Comparison of ENCODE assay signal across 8 mouse cellular contexts in the genomic region with DNA sequence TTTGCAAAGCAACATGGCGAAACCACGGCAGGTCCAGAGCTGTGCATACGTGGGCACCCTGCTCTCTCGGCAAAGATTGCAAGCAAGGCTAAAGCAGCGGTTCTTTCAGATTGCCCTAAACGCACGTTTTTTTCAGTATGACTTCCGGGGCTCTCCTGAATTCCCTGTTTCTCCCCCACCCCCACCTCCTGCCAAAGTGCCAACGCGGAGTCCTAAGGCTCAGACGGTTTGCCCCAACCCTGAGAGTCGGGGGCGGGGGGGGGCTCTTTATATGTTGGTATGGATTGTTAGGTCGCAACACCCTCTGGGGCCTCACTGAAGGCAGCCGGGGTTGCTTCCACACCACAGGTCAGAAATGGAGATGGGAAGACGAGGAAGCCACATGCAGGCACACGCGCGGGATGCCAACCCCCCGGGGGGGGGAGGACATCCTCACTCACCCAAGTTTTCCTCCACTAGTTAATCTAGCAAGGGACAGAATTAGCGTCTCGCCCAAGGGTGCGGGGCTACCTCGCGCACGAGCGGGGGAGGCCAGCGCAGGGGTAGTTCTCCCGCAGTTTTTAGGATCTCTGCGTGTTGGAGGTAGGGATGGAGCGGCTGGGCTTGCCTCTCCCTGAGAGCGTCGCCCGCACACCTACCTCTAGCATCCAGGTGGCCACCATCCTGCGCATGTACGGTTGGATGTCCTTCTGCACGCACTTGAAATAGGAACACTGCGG. TPM values are rescaled to one million over a fixed set of nuclear protein-coding genes. Genes with fewer than 3 reads are reported as not detected.
DNase-seq lines count a peak whose midpoint lies in the region; ATAC-seq and TF ChIP-seq lines count a peak whose summit lies in the region.

No protein-coding gene starts in this region.

- H3K27ac ChIP-seq in CH12.LX (ENCODE audit: insufficient read depth, low read depth): peak overlapping the region; percentile 81
- H3K27ac ChIP-seq in embryonic facial prominence, embryonic 11.5 days (replicated peaks; ENCODE audit: low read depth, low read length): peak overlapping the region; percentile 92
- H3K27ac ChIP-seq in liver, embryonic 12.5 days: peak overlapping the region; percentile 12; the same call in 1 of the 2 replicates
- no peak overlapping the region for H3K27ac ChIP-seq in neural tube, embryonic 13.5 days (replicated peaks)

- H3K27me3 ChIP-seq in CH12.LX (replicated peaks): peaks cover 16% of the 10 kb centered on the region
- no peaks in the 10 kb centered on the region for H3K27me3 ChIP-seq in embryonic facial prominence, embryonic 11.5 days (ENCODE audit: control insufficient read depth, insufficient read depth, low read length)
- H3K27me3 ChIP-seq in liver, embryonic 12.5 days (replicated peaks): peaks cover 80% of the 10 kb centered on the region
- peaks cover 58% of the 10 kb centered on the region for H3K27me3 ChIP-seq in neural tube, embryonic 13.5 days

- under 1% methylated on average over 38 of the region's 38 CpGs for WGBS in embryonic facial prominence, embryonic 11.5 days
- WGBS in liver, embryonic 12.5 days (ENCODE audit: insufficient replicate concordance): 3% methylated on average over 38 of the region's 38 CpGs
- WGBS in neural tube, embryonic 13.5 days: under 1% methylated on average over 38 of the region's 38 CpGs

- H3K4me1 ChIP-seq in CH12.LX (ENCODE audit: control insufficient read depth in 1 of 2, insufficient read depth in 2 of 2): peaks cover 5 to 59% of the 10 kb centered on the region in 2 experiments
- peaks cover 16% of the 10 kb centered on the region for H3K4me1 ChIP-seq in embryonic facial prominence, embryonic 11.5 days (ENCODE audit: control insufficient read depth, insufficient read depth, low read length)
- peaks cover 80% of the 10 kb centered on the region for H3K4me1 ChIP-seq in liver, embryonic 12.5 days
- H3K4me1 ChIP-seq in neural tube, embryonic 13.5 days (replicated peaks): peaks cover 74% of the 10 kb centered on the region

- no peak for TF ChIP-seq RAD21 in CH12.LX (IDR thresholded peaks at IDR 0.05; ENCODE audit: low read depth, low read length)

- in situ Hi-C loops in CH12.LX (cut with MboI; ENCODE audit: low pct_ligation_motif_present, low pct_unique_long_range_greater_than_20kb, low sequenced_read_pairs): loop anchor here (5.0 to 10.0 kb wide), 3 partner anchors 92 to 305 kb away; no protein-coding TSS in a partner anchor

- peak overlapping the region; percentile 92 for H3K9ac ChIP-seq in CH12.LX (ENCODE audit: insufficient read depth, low read depth)
- peak overlapping the region; percentile 96 for H3K9ac ChIP-seq in embryonic facial prominence, embryonic 11.5 days (replicated peaks; ENCODE audit: low read length)
- peak overlapping the region; percentile 67 for H3K9ac ChIP-seq in liver, embryonic 12.5 days
- H3K9ac ChIP-seq in neural tube, embryonic 13.5 days: peak overlapping the region; percentile 75

- no peak for TF ChIP-seq EP300 in CH12.LX (IDR thresholded peaks at IDR 0.05; ENCODE audit: low read length)

- dilution Hi-C loops in CH12.LX (cut with MboI; ENCODE audit: extremely low pct_ligation_motif_present, extremely low pct_unique_long_range_greater_than_20kb, low sequenced_read_pairs): no loop called here

- TF ChIP-seq POLR2A in CH12.LX (IDR thresholded peaks at IDR 0.05; ENCODE audit: low read depth, low read length): no peak; the same call in 1 of the 2 replicates

- no peak for TF ChIP-seq CTCF in CH12.LX (conservative IDR thresholded peaks at IDR 0.05 in 1 of 2, IDR thresholded peaks at IDR 0.05 in 1 of 2; ENCODE audit: low read depth in 2 of 2, low read length in 2 of 2)

- DNase-seq in frontal cortex, postnatal 10 days (ENCODE audit: low spot score in 2 of 2): no peak
- peak; percentile 34 for DNase-seq in CH12.LX (ENCODE audit: extremely low read depth)
- peak; percentile 55 for DNase-seq in embryonic facial prominence, embryonic 11.5 days (ENCODE audit: low spot score)
- DNase-seq in heart, postnatal 4 days: peak; percentile 41
- DNase-seq in gastrocnemius, adult 18-20 months (ENCODE audit: low spot score): no peak

- peaks cover 22 to 34% of the 10 kb centered on the region in 2 experiments for H3K36me3 ChIP-seq in CH12.LX (replicated peaks in 1 of 2; ENCODE audit: control insufficient read depth in 1 of 2, insufficient read depth in 1 of 2, low read length in 1 of 2)
- H3K36me3 ChIP-seq in embryonic facial prominence, embryonic 11.5 days (replicated peaks; ENCODE audit: control insufficient read depth, insufficient read depth, low read depth, low read length): no peaks in the 10 kb centered on the region
- H3K36me3 ChIP-seq in liver, embryonic 12.5 days: peaks cover 12% of the 10 kb centered on the region; the same call in 1 of the 2 replicates
- H3K36me3 ChIP-seq in neural tube, embryonic 13.5 days: no peaks in the 10 kb centered on the region

- no peaks in the 10 kb centered on the region for H3K9me3 ChIP-seq in CH12.LX (replicated peaks; ENCODE audit: low read length)
- H3K9me3 ChIP-seq in embryonic facial prominence, embryonic 11.5 days (replicated peaks; ENCODE audit: control insufficient read depth, low read length): no peaks in the 10 kb centered on the region
- H3K9me3 ChIP-seq in liver, embryonic 12.5 days (replicated peaks): no peaks in the 10 kb centered on the region
- no peaks in the 10 kb centered on the region for H3K9me3 ChIP-seq in neural tube, embryonic 13.5 days

- H3K79me2 ChIP-seq in CH12.LX (replicated peaks; ENCODE audit: control insufficient read depth, extremely low read depth, insufficient read depth, poor library complexity, severe bottlenecking): peaks cover 29% of the 10 kb centered on the region

- peak overlapping the region; percentile 22; the same call in 1 of the 2 replicates for H3K4me2 ChIP-seq in CH12.LX (ENCODE audit: insufficient read depth, low read depth, poor library complexity, severe bottlenecking)
- peak overlapping the region; percentile 84 for H3K4me2 ChIP-seq in embryonic facial prominence, embryonic 11.5 days (ENCODE audit: low read depth, low read length)
- H3K4me2 ChIP-seq in liver, embryonic 12.5 days: peak overlapping the region; percentile 85
- H3K4me2 ChIP-seq in neural tube, embryonic 13.5 days: peak overlapping the region; percentile 85

- peak; percentile 26 for ATAC-seq in frontal cortex, adult (ENCODE audit: low TSS enrichment)
- no peak for ATAC-seq in embryonic facial prominence, embryonic 11.5 days (replicated peaks; ENCODE audit: insufficient number of reproducible peaks, low FRiP score, low TSS enrichment, low read depth)
- ATAC-seq in liver, embryonic 12.5 days: no peak
- no peak for ATAC-seq in neural tube, embryonic 13.5 days (ENCODE audit: low read depth)

- H3K4me3 ChIP-seq in CH12.LX (replicated peaks in 1 of 3; ENCODE audit: low read depth in 2 of 3, low read length in 2 of 3, poor library complexity in 1 of 3): peak overlapping the region; percentile 77 to 99 (median 92)
- H3K4me3 ChIP-seq in embryonic facial prominence, embryonic 11.5 days (ENCODE audit: low read depth, low read length): peak overlapping the region; percentile 79
- H3K4me3 ChIP-seq in liver, embryonic 12.5 days: peak overlapping the region; percentile 67
- peak overlapping the region; percentile 52 for H3K4me3 ChIP-seq in neural tube, embryonic 13.5 days

TF ChIP-seq in CH12.LX, 34 proteins besides CTCF, POLR2A, EP300 and RAD21:
- TF ChIP-seq GABPA (IDR thresholded peaks at IDR 0.05; ENCODE audit: insufficient replicate concordance, low read depth, low read length) (no peak), BHLHE40 (IDR thresholded peaks at IDR 0.05; ENCODE audit: low read depth, low read length) (peak; percentile 66), IRF4 (IDR thresholded peaks at IDR 0.05; ENCODE audit: low read depth, low read length) (peak; percentile 13; the same call in 1 of the 2 replicates), NRF1 (IDR thresholded peaks at IDR 0.05; ENCODE audit: low read depth, low read length) (peak; percentile 56; the same call in 1 of the 2 replicates), ELF1 (IDR thresholded peaks at IDR 0.05; ENCODE audit: low read depth, low read length) (peak; percentile 8; the same call in 1 of the 2 replicates), MYC (IDR thresholded peaks at IDR 0.05; ENCODE audit: low read depth, low read length) (0 out of 2 replicates have a peak, but pooled peaks have one; percentile 10), JUN (IDR thresholded peaks at IDR 0.05; ENCODE audit: insufficient read depth, low read depth, low read length) (no peak), ZNF384 (IDR thresholded peaks at IDR 0.05; ENCODE audit: low read depth, low read length) (peak; percentile 27; the same call in 1 of the 2 replicates), USF2 (conservative IDR thresholded peaks at IDR 0.05; ENCODE audit: low read depth, low read length) (no peak), MXI1 (IDR thresholded peaks at IDR 0.05; ENCODE audit: low read depth, low read length) (peak; percentile 62; the same call in 1 of the 2 replicates), MAX (IDR thresholded peaks at IDR 0.05; ENCODE audit: low read length) (peak; percentile 19; the same call in 1 of the 2 replicates), SIN3A (IDR thresholded peaks at IDR 0.05; ENCODE audit: low read length) (no peak; the same call in 1 of the 2 replicates)

RNA-seq across cellular contexts. Expression of gene Ccnd2, which starts 1.9 kb away (rescaled TPM):
- 99.4 and 146 TPM in 2 replicates for total RNA-seq in CH12.LX (2012; rRNA removed)
- total RNA-seq in CH12.LX (2014; rRNA removed): 33.5 and 42.4 TPM in 2 replicates
- 255 and 299 TPM in 2 replicates for polyA plus RNA-seq in CH12.LX (2012; ENCODE audit: insufficient read length, low read depth)
- 957 and 1,016 TPM in 2 replicates for polyA plus RNA-seq in embryonic facial prominence, embryonic 11.5 days (2014; fragmentation: Nextera tagmentation; extraction: Ambion mirVana)
- total RNA-seq in heart, postnatal 4 days (2021): 100 to 1,000 TPM; 282 to 291 TPM
- polyA plus RNA-seq in liver, embryonic 12.5 days (2016; fragmentation: Nextera tagmentation; extraction: Ambion mirVana): 136 and 148 TPM in 2 replicates
- 158 and 242 TPM in 2 replicates for polyA plus RNA-seq in neural tube, embryonic 13.5 days (2015; fragmentation: Nextera tagmentation; extraction: Ambion mirVana)
- total RNA-seq in gastrocnemius, adult 18-20 months (2021): 10 to 100 TPM in 1 of 2 experiments, 1 to 10 TPM in 1; 7.2 to 12.8 TPM

RNA-seq across cellular contexts. Expression of gene Tigar, which starts 40.7 kb away (rescaled TPM):
- 8.9 and 12.4 TPM in 2 replicates for total RNA-seq in CH12.LX (2012; rRNA removed)
- 11.5 and 11.8 TPM in 2 replicates for total RNA-seq in CH12.LX (2014; rRNA removed)
- 18.6 and 20.8 TPM in 2 replicates for polyA plus RNA-seq in CH12.LX (2012; ENCODE audit: insufficient read length, low read depth)
- 4.4 and 5.0 TPM in 2 replicates for polyA plus RNA-seq in embryonic facial prominence, embryonic 11.5 days (2014; fragmentation: Nextera tagmentation; extraction: Ambion mirVana)
- 10 to 100 TPM; 29.4 to 32.9 TPM for total RNA-seq in heart, postnatal 4 days (2021)
- polyA plus RNA-seq in liver, embryonic 12.5 days (2016; fragmentation: Nextera tagmentation; extraction: Ambion mirVana): 1.5 and 2.0 TPM in 2 replicates
- 6.2 and 7.1 TPM in 2 replicates for polyA plus RNA-seq in neural tube, embryonic 13.5 days (2015; fragmentation: Nextera tagmentation; extraction: Ambion mirVana)
- total RNA-seq in gastrocnemius, adult 18-20 months (2021): 100 to 1,000 TPM in 1 of 2 experiments, 10 to 100 TPM in 1; 99.5 to 105 TPM

Comparison
In these comparisons a context has a peak if more than half of its experiments do, and no peak if none do; other contexts are left out.
1. DNase-seq: peak in CH12.LX (single experiment), embryonic facial prominence, embryonic 11.5 days (single experiment) and heart, postnatal 4 days (single experiment); none in frontal cortex, postnatal 10 days (0 of 2) and gastrocnemius, adult 18-20 months (single experiment).
2. H3K4me2 ChIP-seq: peak in every context shown above with its lines; median percentile 85 in liver, embryonic 12.5 days; 85 in neural tube, embryonic 13.5 days; 84 in embryonic facial prominence, embryonic 11.5 days; 22 in CH12.LX.
3. Peak in every context shown above with its lines, with median percentiles within 50 percentile points of each other: H3K4me3 ChIP-seq and H3K9ac ChIP-seq.